Mouse (Mus musculus) spleen, adult 2 months (tissue): ENCODE measurements around the gene Ucma.

Experiments used
- CTCF ChIP-seq: fragments of 200-500 bp; IDR thresholded peaks from 2 replicates; pipeline ENCODE4 v1.5.1; 2011; ENCODE audit warnings: mild to moderate bottlenecking, inconsistent platforms; ENCODE audit not compliant: insufficient read depth, insufficient read length, insufficient replicate concordance; ENCODE audit errors: extremely low read depth
- POLR2A ChIP-seq: fragments of 200-500 bp; IDR thresholded peaks from 2 replicates; pipeline ENCODE4 v1.6.1; 2011; ENCODE audit warnings: low read depth, low read length, inconsistent platforms

- TF ChIP-seq POLR2A (no peak), CTCF (no peak)
Measured at GRCm38 (mm10) chr2:5023699-5024399, 47.9 kb downstream of the Ucma start.
